Mouse (Mus musculus) left cerebral cortex, postnatal 36 days (tissue): ENCODE measurements around the gene Zkscan14. TPM values are rescaled to one million over a fixed set of nuclear protein-coding genes. Genes with fewer than 3 reads are reported as not detected.

Source experiments
- DNase-seq, 2 experiments: peaks; one replicate each; pipeline ENCODE4 v3.0.0; 2021 to 2022; ENCODE audit warnings: low spot score in 2 of 2, mixed read lengths in 1 of 2
- intact Hi-C: fragments of 180-260 bp; cut with DNase I; formaldehyde crosslinking; loops from one replicate; pipeline ENCODE4 v1.15.1; 2025
- total RNA-seq, 2 experiments: library from RNA; stranded (reverse); gene quantifications; 2 replicates each; pipeline ENCODE4 v1.2.3; 2021

Zkscan14 gene
- total RNA-seq, 2 experiments from 2014 or later: 12.6 to 14.3 TPM

GRCm38 (mm10) chr5:145205041-145205440 lies 3.4 kb upstream of the Zkscan14 start:
- intact Hi-C loops: loop anchor here (2.0 kb wide), 2 partner anchors 26 to 76 kb away; partner anchors contain the start of genes Zfp655 and Zscan25
- no peak for DNase-seq

GRCm38 (mm10) chr5:145203936-145204691 lies 2.4 kb upstream of the Zkscan14 start, which contains the start of gene Zkscan5:
TSS of gene Zkscan5 (plus strand) at chr5:145204562.
- DNase-seq: peak; percentile 95 to 96
- intact Hi-C loops: loop anchor here (2.0 kb wide), 2 partner anchors 27 to 77 kb away; partner anchors contain the start of genes Zfp655 and Zscan25

- intact Hi-C loops: no loop called here
- DNase-seq: no peak
Observed at GRCm38 (mm10) chr5:145202446-145202845, 778 bp upstream of the Zkscan14 start.

- no peak for DNase-seq
- intact Hi-C loops: no loop called here
Observed at GRCm38 (mm10) chr5:145200387-145200786, 1.3 kb downstream of the Zkscan14 start.

GRCm38 (mm10) chr5:145191962-145192361 lies 9.7 kb downstream of the Zkscan14 start, which contains the start of gene Atp5j2:
TSS of gene Atp5j2 (minus strand) at chr5:145192062.
- DNase-seq: no peak
- intact Hi-C loops: no loop called here

GRCm38 (mm10) chr5:145190875-145191798 lies 10.5 kb downstream of the Zkscan14 start:
- peak; percentile 91 to 93 for DNase-seq
- intact Hi-C loops: no loop called here

- intact Hi-C loops: no loop called here
- DNase-seq: no peak
Observed at GRCm38 (mm10) chr5:145190373-145190772, 11.3 kb downstream of the Zkscan14 start.

- intact Hi-C loops: no loop called here
- no peak for DNase-seq
Observed at GRCm38 (mm10) chr5:145189416-145189815, 12.3 kb downstream of the Zkscan14 start.

GRCm38 (mm10) chr5:145185244-145185643 lies 16.4 kb downstream of the Zkscan14 start:
- intact Hi-C loops: no loop called here
- DNase-seq: no peak

GRCm38 (mm10) chr5:145178461-145178980 lies 23.1 kb downstream of the Zkscan14 start:
- intact Hi-C loops: no loop called here
- no peak for DNase-seq

- DNase-seq: no peak
- intact Hi-C loops: loop anchor here (2.0 kb wide), 1 partner anchor 26 kb away; the partner anchor contains the start of genes Bud31 and Pdap1
Observed at GRCm38 (mm10) chr5:145167306-145167661, 34.4 kb downstream of the Zkscan14 start.

- intact Hi-C loops: loop anchor here (2.0 kb wide), 1 partner anchor 26 kb away; the partner anchor contains the start of genes Bud31 and Pdap1
- DNase-seq: peak; percentile 98 to 99
Observed at GRCm38 (mm10) chr5:145166536-145167305, 34.9 kb downstream of the Zkscan14 start, which contains the start of the genes Ptcd1 and Cpsf4. TSS of gene Ptcd1 (minus strand) at chr5:145167108. TSS of gene Cpsf4 (plus strand) at chr5:145167213.

- intact Hi-C loops: no loop called here
- no peak for DNase-seq
Observed at GRCm38 (mm10) chr5:145165184-145165583, 36.5 kb downstream of the Zkscan14 start.

- DNase-seq: no peak
- intact Hi-C loops: no loop called here
Observed at GRCm38 (mm10) chr5:145164710-145165109, 37.0 kb downstream of the Zkscan14 start.

- DNase-seq: no peak
- intact Hi-C loops: no loop called here
Observed at GRCm38 (mm10) chr5:145161361-145161760, 40.3 kb downstream of the Zkscan14 start.

- DNase-seq: no peak
- intact Hi-C loops: no loop called here
Observed at GRCm38 (mm10) chr5:145152690-145153089, 49.0 kb downstream of the Zkscan14 start.

- no peak for DNase-seq
- intact Hi-C loops: no loop called here
Observed at GRCm38 (mm10) chr5:145149294-145149693, 52.4 kb downstream of the Zkscan14 start.

GRCm38 (mm10) chr5:145147748-145148147 lies 53.9 kb downstream of the Zkscan14 start:
- no peak for DNase-seq
- intact Hi-C loops: no loop called here
